Mouse (Mus musculus): Measurements from ENCODE around the gene Ugt2a3.

DNA sequence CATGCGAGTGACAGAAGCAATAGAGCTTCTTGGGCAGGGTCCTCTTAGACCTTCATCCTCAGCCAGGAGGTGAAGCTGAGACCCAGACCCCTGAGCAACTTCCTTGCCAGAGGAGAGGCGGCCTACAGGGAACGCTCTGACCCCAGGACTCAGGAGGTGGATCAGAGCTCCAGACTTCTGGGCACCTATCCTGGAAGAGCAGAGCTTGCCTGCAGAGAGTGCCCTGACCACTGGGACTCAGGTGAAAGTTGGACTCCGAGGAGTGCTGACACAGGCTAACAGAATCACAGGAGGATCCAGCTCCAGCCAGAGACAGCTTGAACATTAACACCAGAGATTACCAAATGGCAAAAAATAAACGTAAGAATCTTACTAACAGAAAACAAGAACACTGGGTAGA is 3.5 kb upstream of the Ugt2a3 start:
- no peak for TF ChIP-seq CTCF (IDR thresholded peaks at IDR 0.05; ENCODE audit: borderline replicate concordance, insufficient read depth, low read length)
- TF ChIP-seq POLR2A (IDR thresholded peaks at IDR 0.05; ENCODE audit: low read depth, low read length), result no peak
